Mouse (Mus musculus) urinary bladder, postnatal 25 days (tissue): ENCODE measurements around the gene Mdm4.
"Not testable (repeated sequence)": the region's sequence is repeated elsewhere in the genome, so short reads cannot be mapped to it uniquely, and the experiment has no call there.

Source experiments
- DNase-seq: peaks from one replicate; pipeline ENCODE4 v3.0.0; 2022; ENCODE audit warnings: low spot score

The Mdm4 gene

DNA sequence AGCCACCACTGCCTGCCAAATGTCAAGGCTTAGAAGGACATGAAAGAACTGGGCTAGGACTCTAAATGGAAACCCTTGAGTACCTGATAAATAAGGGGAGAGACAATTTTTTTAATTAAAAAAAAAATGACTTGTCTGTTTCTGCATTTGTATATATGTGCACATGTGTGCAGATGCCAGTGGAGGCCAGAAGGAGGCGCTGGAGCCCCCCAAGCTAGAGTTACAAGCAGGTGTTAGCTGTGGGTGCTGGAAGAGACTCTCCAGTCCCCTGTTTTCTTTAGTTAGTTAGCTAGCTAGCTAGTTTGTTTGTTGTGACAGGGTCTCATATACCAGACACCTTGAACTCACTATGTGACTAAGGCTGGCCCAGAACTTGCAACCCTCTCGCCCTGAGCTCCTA, 21.5 kb upstream of the Mdm4 start:
- DNase-seq, result no peak

DNA sequence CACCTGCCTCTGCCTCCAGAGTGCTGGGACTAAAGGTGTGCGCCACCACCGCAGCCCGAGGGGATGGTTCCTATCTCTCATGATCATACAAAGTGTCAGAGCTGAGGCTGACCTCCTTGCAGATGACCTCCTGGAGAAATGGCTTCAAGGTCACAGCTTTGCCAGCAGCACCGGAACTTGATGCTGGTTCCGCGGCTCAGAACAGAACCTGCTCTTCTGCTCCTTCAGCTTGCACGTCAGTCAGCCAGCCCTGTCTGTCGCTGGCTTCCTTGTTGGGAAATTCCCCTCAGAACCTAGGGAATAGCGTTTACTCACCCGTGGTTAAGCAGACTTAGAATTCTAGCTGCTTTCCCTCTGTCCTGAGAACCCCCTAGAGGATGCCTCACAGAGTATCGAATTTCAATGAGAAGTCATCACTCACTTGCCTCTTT, 19.7 kb upstream of the Mdm4 start:
- DNase-seq, result no peak

DNA sequence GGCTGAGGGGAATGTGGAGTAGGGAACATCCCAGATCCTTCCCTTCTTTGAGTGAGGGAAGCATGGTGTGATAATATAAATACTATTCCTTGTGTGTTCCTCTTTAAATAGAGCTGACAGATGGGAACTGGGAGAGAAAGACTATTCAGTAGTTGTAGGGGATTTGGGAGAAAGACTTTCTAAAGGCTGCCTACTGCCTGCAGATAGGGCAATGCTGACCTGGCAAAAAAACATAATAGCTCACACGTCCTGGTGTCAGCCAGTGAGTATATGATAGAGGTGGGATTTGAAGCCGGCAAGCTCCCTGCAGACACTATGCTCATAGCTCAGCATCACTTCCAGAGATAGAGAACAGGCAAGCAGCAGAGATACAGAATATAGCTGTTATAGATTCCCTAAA, 18.3 kb upstream of the Mdm4 start:
- no peak for DNase-seq

DNA sequence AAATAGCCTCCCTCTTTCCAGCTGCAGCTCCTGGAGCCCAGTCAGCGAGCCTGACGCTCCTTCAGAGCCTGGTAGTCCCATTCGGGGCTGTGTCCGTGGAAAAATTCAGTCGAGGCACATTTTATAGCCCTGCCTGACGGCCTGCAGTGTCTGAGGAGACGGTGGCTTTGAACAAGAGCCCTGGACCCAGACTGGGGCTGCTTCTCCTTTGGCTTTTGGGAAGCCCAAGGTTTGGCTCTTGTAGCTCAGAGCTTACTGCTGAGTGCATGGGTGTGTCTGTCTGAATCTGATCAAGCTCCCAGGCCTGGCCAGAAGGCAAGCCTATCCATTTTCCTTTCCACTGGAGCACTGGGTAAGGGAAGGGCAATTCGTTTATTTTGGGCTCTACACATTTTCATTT, 17.2 kb upstream of the Mdm4 start:
- DNase-seq, result no peak

- peak; percentile 36 for DNase-seq
Observed at GRCm38 (mm10) chr1:133046441-133046931, 16.1 kb upstream of the Mdm4 start.

- peak; percentile 68 for DNase-seq
Observed at GRCm38 (mm10) chr1:133045861-133046440, 15.6 kb upstream of the Mdm4 start.

DNA sequence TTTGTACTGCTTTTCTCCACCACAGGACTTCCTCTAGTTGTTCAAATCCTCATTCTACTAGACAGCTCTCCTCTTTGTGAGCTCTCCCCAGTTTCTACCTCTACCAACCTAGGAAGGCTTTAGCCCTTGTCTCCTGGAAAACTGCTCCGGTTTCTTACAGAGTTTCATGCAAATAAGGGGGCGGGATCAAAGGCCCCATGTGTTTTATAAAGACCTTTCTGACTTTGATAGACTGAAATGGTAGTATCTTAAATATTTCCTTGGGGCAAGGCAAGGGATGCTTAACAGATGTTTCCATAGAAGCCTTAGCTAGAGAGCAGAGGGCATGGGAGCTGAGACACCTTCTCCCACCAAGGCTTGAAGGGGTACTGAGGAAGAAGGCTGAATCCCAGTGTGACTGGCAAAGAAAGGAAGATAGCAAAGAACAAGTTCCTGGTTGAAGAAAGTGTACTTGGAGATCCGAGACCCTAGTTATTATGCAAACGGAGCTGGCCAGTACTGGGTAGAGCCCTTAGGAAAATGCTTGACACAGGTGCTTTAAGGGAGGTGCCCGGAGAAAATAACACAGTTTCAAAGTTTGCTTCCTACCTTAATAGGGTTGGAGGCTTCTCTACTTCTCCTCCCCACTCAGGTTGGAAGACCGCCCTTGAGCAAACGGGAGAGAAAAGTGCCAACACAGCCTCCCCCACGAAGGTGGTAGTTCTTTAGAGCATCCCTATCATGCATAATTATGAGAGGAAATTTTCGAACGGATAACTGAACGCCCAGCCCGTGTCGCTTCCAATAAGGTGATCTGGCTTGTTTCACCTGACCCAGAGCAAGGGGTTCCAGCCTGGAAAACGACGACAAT, 14.9 kb upstream of the Mdm4 start, which contains the start of gene Pik3c2b:
Gene Pik3c2b (plus strand): TSS at position 657 of the 850 bp plus-strand sequence.
- no peak for DNase-seq

- DNase-seq, result peak; percentile 33
Observed at GRCm38 (mm10) chr1:133039505-133039949, 9.2 kb upstream of the Mdm4 start.

DNA sequence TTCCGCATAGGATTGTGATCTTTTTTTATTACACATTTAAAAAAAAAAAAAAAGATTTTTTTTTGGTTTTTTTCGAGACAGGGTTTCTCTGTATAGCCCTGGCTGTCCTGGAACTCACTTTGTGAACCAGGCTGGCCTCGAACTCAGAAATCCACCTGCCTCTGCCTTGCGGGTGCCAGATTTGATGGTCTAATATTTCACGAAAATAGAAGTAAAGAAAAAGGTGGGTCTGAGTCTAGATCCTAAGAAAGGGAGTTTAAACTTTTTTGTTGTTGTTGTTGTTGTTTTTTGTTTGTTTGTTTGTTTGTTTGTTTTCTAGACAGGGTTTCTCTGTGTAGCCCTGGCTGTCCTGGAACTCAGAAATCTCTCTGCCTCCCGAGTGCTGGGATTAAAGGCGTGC, 4.3 kb upstream of the Mdm4 start:
- DNase-seq, result not testable (repeated sequence)

DNA sequence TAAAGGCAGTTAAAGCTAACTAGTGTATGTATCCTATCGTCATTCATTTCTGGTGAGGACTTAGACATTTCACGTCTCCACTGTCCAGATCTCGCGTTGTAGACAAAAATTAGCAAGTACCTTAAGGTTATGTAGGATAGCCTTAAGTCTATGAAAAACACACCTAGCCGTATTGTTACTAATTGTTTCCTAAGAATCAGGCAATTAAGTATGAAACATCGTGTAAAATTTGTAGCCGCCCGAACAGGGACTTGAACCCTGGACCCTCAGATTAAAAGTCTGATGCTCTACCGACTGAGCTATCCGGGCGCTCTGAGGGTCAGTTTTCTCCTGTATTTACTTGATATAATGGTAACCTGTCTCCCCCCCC, 3.7 kb upstream of the Mdm4 start:
- peak; percentile 30 for DNase-seq

GRCm38 (mm10) chr1:133033316-133034090, 3.1 kb upstream of the Mdm4 start:
- peak; percentile 56 for DNase-seq

DNA sequence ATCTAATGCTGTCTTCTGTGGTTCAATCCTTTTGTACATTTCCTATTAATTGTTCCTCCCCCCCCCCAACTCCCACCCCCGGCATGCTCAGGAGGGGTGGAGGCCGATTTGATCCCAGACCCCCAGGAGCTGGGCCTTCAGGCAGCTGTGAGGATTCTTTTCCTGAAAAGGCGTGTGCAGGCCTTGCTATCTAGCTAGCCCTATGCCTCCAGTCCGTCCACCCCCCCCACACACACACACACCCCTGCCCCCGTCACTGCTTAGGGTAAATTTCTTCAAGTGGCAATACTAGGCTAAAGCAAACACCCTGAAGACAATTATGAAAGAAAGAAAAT, 2.6 kb upstream of the Mdm4 start:
- no peak for DNase-seq

GRCm38 (mm10) chr1:133029744-133030143, 617 bp downstream of the Mdm4 start:
- DNase-seq, result no peak

- DNase-seq, result no peak
Observed at GRCm38 (mm10) chr1:133027980-133028379, 2.4 kb downstream of the Mdm4 start.

DNA sequence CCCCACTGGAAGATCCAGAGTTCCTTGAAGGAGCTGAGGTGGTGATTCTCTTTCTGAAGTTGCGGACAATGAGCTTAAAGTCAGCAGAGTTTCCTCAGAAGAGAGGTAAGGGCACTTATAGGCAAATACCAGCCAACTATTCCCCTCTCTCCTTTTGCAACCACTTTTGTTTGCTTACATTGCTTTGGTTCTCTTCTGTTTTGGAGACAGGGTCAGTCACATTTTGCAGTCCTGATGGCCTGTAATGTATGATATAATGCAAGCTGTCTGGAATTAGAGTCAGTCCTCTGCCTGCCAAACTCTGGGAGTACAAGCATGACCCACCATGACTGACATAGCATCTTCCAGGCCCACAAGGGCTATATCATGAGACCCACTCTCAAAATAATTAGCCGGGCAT, 3.2 kb downstream of the Mdm4 start:
- DNase-seq, result no peak

DNA sequence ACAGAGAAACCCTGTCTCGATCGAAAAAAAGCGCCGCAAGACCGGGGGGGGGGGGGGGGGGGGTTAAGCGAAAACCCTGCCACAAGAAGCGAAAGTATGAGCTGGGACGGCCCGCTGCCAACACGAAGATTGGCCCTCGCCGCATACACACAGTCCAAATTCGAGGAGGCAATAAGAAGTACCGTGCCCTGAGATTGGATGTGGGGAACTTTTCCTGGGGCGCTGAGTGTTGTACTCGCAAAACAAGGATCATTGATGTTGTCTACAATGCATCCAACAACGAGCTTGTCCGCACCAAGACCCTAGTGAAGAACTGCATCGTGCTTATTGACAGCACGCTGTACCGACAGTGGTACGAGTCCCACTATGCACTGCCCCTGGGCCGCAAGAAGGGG, 4.6 kb downstream of the Mdm4 start:
- not testable (repeated sequence) for DNase-seq

DNA sequence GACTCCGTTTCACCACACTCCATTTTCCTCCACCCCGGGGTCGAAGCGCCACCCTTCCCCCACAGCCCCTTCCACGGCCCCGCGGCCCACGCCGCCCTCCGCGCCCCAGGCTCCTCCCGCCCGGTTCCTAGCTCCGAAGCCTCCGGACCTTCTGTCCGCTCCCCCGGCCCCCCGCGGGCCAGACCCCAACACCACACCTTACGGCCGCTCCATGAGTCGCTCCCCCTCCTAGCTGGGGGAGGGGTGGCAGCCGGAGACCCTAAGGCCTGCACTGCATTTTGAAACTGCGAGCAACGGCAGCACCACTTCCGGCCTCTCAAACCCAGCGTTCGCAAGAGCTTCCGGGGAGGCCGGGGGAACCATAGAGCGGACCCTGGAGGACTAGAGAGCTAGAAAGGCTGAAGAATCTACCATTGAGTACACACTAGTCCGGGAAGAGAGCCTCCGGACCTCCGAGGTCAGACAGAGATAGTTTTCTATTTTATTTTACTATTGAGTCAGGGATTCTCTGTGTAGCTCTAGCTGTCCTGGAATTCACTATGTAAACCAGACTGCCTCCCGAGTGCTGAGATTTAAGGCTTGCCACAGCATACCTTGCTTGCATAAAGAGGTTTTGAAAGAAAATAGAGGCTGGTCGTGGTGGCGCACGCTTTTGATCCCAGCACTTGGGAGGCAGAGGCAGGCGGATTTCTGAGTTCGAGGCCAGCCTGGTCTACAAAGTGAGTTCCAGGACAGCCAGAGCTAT, 5.1 kb downstream of the Mdm4 start:
- DNase-seq, result peak; percentile 72

DNA sequence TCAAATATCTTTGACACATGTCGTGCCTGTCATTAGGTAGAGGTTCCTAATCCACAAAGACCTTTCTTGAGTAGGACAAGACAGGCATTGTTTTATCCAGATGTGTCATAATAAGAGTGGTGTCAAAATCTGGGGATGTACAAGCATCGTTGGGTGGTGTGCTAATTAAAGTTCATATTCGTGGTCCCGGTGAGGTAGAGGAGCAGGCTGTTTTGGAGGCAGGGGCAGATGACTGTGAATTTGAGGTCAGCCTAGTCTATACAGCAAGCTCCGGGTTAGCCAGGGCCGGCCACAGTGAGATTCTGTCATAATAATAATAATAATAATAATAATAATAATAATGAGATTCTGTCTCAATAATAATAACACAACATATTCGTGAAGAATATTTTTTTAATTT, 5.9 kb downstream of the Mdm4 start:
- DNase-seq, result no peak

DNA sequence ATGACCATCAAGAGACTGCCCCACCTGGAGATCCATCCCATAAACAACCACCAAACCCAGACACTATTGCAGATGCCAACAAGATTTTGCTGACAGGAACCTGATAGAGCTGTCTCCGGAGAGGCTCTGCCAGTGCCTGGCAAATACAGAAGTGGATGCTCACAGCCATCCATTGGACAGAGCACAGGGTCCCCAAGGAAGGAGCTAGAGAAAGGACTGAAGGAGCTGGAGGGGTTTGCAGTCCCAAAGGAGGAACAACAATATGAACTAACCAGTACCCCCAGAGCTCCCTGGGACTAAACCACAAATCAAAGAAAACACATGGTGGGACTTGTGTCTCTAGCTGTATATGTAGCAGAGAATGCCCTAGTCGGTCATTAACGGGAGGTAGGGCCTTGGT, 6.6 kb downstream of the Mdm4 start:
- not testable (repeated sequence) for DNase-seq

DNA sequence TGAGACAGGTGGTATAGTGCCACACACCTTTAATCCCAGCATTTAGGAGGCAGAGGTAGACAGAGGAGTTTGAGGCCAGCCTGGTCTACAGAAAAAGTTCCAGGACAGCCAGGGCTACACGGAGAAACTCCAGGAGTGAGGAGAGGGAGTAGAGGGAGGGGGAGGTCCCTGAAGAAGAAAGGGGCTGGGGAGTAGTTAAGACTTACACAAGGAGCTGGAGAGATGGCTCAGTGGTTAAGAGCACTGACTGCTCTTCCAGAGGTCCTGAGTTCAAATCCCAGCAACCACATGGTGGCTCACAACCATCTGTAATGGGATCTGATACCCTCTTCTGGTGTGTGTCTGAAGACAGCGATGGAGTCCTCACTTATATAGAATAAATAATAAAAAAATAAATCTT, 8.4 kb downstream of the Mdm4 start:
- not testable (repeated sequence) for DNase-seq

DNA sequence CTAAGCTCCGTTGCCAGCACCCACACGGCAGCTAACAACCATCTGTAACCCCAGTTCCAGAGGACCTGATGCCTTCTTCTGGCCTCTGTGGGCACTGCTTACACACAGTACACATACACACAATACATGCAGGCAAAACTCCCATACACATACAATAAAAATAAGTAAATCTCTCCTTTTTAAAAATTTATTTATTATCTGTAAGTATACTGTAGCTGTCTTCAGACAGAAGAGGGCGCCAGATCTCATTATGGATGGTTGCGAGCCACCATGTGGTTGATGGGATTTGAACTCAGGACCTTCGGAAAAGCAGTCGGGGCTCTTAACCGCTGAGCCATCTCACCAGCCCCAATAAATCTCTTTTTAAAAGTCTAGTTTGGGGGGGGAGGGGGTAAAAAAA, 9.0 kb downstream of the Mdm4 start:
- DNase-seq, result no peak
